Mouse (Mus musculus) kidney, embryonic 14.5 days (tissue): ENCODE data around the gene C330021F23Rik. TPM values are rescaled to one million over a fixed set of nuclear protein-coding genes. Genes with fewer than 3 reads are reported as not detected.

Experiments
- ATAC-seq: fragments of 200-750 bp; cut with Nextera tagmentation; 2 replicates; pipeline ENCODE4 v1.8.0; 2017; ENCODE audit warnings: moderate number of reproducible peaks, mild to moderate bottlenecking, moderate TSS enrichment, moderate library complexity; ENCODE audit not compliant: low FRiP score, low TSS enrichment
- H3K27ac ChIP-seq: fragments of 300-500 bp; sonication (generic); 2 replicates; pipeline ENCODE4 v1.5.1; 2014; ENCODE audit warnings: low read depth, mild to moderate bottlenecking, low read length, moderate library complexity, mixed read lengths
- H3K27me3 ChIP-seq: fragments of 300-500 bp; sonication (generic); 2 replicates; pipeline ENCODE4 v1.6.1; 2014; ENCODE audit warnings: mild to moderate bottlenecking, low read length; ENCODE audit not compliant: control insufficient read depth, insufficient read depth
- H3K36me3 ChIP-seq: fragments of 300-500 bp; sonication (generic); 2 replicates; pipeline ENCODE4 v1.6.1; 2014; ENCODE audit warnings: low read length, mixed read lengths; ENCODE audit not compliant: control insufficient read depth, insufficient read depth
- H3K4me1 ChIP-seq: fragments of 300-500 bp; sonication (generic); 2 replicates; pipeline ENCODE4 v1.6.1; 2014; ENCODE audit warnings: low read length, mixed read lengths; ENCODE audit not compliant: control insufficient read depth, insufficient read depth
- H3K4me2 ChIP-seq: fragments of 300-500 bp; sonication (generic); replicated peaks from 2 replicates; pipeline ENCODE4 v1.6.1; 2014; ENCODE audit warnings: low read depth, mild to moderate bottlenecking, low read length
- H3K4me3 ChIP-seq: fragments of 300-500 bp; sonication (generic); 2 replicates; pipeline ENCODE4 v1.5.1; 2014; ENCODE audit warnings: mild to moderate bottlenecking, low read length
- H3K9ac ChIP-seq: fragments of 300-500 bp; sonication (generic); 2 replicates; pipeline ENCODE4 v1.6.1; 2014; ENCODE audit warnings: low read depth, mild to moderate bottlenecking, low read length, moderate library complexity
- H3K9me3 ChIP-seq: fragments of 300-500 bp; sonication (generic); 2 replicates; pipeline ENCODE4 v1.6.1; 2016; ENCODE audit warnings: low read length; ENCODE audit not compliant: control insufficient read depth
- WGBS: fragments of 180-500 bp; shearing (Covaris S2); extraction: QIAGEN DNeasy Blood & Tissue Kit; methylation state at CpG from one replicate; pipeline ENCODE4 v1.1.7; 2014; 5-methylcytosine and 5-hydroxymethylcytosine counted together
- polyA plus RNA-seq: library from polyadenylated mRNA; unstranded; fragments of >200 nt; fragmentation: Nextera tagmentation; extraction: Ambion mirVana; gene quantifications from 2 replicates; pipeline ENCODE4 v1.2.1, GENCODE M21; 2014

C330021F23Rik gene
- 6.9 and 11.2 TPM in 2 replicates for polyA plus RNA-seq

DNA sequence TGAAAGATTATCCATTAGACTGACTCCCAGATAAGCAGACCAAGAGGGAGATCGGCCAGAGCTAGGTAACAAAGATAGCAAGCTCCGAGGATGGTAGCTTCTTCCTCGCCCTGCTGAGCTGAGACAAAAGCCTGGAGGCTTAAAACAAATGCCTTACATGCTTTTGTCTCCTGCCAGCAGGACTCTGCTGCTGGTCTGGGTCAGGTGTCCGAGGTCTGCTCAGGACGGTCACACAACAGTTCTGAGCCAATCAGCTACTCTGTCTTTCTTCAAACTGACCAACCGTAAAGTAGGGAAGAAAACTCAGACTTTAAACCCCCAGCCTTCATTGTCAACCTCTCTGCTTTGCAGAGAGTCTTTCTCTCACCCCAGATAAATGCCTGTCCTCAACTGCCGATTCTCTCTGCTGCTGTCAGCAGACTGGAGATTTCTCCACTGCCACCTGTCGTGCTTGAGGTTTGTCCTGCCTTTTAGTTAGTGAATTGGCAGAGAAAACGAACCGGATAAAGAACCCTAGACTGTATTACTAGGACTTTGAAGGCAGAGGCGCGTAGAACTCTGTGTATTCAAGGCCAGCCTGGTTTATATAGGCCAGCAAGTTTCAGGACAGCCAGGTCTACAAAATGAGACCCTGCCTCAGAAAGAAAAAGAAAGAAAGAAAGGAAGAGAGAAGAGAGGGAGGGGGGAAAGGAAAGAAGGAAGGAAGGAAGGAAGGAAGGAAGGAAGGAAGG is at the start of gene C330021F23Rik:
Gene C330021F23Rik, plus strand, starts transcription at position 350 of the 731 bp plus-strand sequence.
- WGBS: 2% methylated on average over 12 of the region's 12 CpGs
- Histone ChIP-seq H3K9me3 (no peaks in the 10 kb centered on the region), H3K4me1 (peaks cover 5% of the 10 kb centered on the region; the same call in 1 of the 2 replicates), H3K36me3 (no peaks in the 10 kb centered on the region), H3K9ac (peak within 1 kb of the TSS; percentile 57), H3K4me2 (peak within 1 kb of the TSS; percentile 51), H3K4me3 (peak within 1 kb of the TSS; percentile 32), H3K27ac (peak within 1 kb of the TSS; percentile 84), H3K27me3 (no peaks in the 10 kb centered on the region)
- ATAC-seq: peak; percentile 92

DNA sequence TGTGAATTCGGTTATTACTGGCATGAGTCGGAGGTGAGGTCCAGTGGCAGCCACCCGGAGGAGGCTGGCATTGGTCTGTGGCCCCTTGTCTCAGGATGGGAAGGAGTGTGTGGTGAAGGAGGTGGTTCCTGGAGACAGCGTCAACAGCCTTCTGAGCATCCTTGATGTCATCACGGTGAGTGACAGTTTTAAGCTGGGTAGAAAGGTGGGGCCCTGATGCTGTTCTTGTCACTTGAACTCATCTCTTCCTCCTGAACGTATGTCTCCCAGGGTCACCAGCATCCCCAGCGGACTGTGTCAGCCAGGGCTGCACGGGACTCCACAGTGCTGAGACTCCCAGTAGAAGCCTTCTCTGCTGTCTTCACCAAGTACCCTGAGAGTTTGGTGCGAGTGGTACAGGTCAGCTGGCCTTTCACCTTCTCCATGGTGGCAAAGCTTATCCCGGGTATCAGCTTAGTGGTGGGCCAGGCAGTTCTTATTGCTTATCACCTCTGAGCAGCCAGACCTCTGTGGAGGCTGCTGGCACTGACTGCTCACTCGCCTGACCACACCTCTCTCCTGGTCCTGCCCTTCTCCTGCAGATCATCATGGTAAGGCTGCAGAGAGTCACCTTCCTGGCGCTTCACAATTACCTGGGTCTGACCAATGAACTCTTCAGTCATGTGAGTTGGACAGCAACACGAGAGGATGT is 45.6 kb upstream of the C330021F23Rik start:
- no peaks in the 10 kb centered on the region for H3K27me3 ChIP-seq
- no peak overlapping the region for H3K27ac ChIP-seq
- no peak overlapping the region for H3K4me2 ChIP-seq
- H3K9me3 ChIP-seq: no peaks in the 10 kb centered on the region
- 0 out of 2 replicates have a peak, but pooled peaks cover 4% of the 10 kb centered on the region for H3K4me1 ChIP-seq
- H3K36me3 ChIP-seq: peaks cover 41% of the 10 kb centered on the region
- no peak for ATAC-seq
- 88% methylated on average over 13 of the region's 13 CpGs for WGBS
- H3K4me3 ChIP-seq: no peak overlapping the region
- H3K9ac ChIP-seq: no peak overlapping the region

GRCm38 (mm10) chr8:3530816-3531215 is 37.0 kb upstream of the C330021F23Rik start:
- H3K36me3 ChIP-seq: peaks cover 33% of the 10 kb centered on the region
- WGBS: 97% methylated on average over 5 of the region's 5 CpGs
- ATAC-seq: no peak
- no peaks in the 10 kb centered on the region for H3K27me3 ChIP-seq
- H3K4me1 ChIP-seq: no peaks in the 10 kb centered on the region
- H3K9ac ChIP-seq: no peak overlapping the region
- H3K4me2 ChIP-seq: no peak overlapping the region
- no peak overlapping the region for H3K27ac ChIP-seq
- H3K9me3 ChIP-seq: no peaks in the 10 kb centered on the region
- no peak overlapping the region for H3K4me3 ChIP-seq

DNA sequence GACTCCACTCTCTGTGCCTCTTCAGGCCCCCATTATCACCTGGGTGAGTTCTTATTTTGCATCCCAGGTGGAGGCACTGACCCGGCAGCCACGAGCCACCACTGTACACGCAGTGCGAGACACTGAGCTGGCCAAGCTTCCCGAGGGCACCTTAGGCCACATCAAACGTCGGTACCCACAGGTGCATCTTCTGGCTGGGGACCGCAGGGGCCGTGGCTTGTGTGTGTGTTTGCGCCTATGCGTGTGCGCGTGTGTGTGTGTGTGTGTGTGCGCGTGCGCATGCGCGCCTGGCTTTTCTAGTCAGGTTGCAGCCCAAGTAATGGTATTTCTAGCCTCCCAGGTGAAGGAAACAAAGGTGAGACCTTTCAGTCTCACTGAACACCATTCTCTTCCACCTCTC is 35.9 kb upstream of the C330021F23Rik start:
- H3K9me3 ChIP-seq: no peaks in the 10 kb centered on the region
- no peak overlapping the region for H3K4me3 ChIP-seq
- no peaks in the 10 kb centered on the region for H3K27me3 ChIP-seq
- no peak overlapping the region for H3K9ac ChIP-seq
- H3K4me2 ChIP-seq: no peak overlapping the region
- no peak for ATAC-seq
- no peaks in the 10 kb centered on the region for H3K4me1 ChIP-seq
- WGBS: 95% methylated on average over 18 of the region's 18 CpGs
- H3K36me3 ChIP-seq: peaks cover 29% of the 10 kb centered on the region
- H3K27ac ChIP-seq: no peak overlapping the region

- Histone ChIP-seq H3K9ac (no peak overlapping the region), H3K27ac (no peak overlapping the region), H3K4me3 (no peak overlapping the region), H3K4me2 (no peak overlapping the region), H3K27me3 (no peaks in the 10 kb centered on the region), H3K9me3 (no peaks in the 10 kb centered on the region), H3K36me3 (peaks cover 48% of the 10 kb centered on the region), H3K4me1 (no peaks in the 10 kb centered on the region)
- ATAC-seq: 0 out of 2 replicates have a peak, but pooled peaks have one; percentile 24
- WGBS: 64% methylated on average over 15 of the region's 15 CpGs
These were observed 31.5 kb upstream of the C330021F23Rik start for GRCm38 (mm10) chr8:3536053-3536841.

GRCm38 (mm10) chr8:3536940-3537339 is 30.9 kb upstream of the C330021F23Rik start:
- no peak overlapping the region for H3K27ac ChIP-seq
- no peaks in the 10 kb centered on the region for H3K9me3 ChIP-seq
- H3K27me3 ChIP-seq: no peaks in the 10 kb centered on the region
- no peaks in the 10 kb centered on the region for H3K4me1 ChIP-seq
- no peak for ATAC-seq
- H3K4me2 ChIP-seq: no peak overlapping the region
- peaks cover 46% of the 10 kb centered on the region for H3K36me3 ChIP-seq
- H3K4me3 ChIP-seq: no peak overlapping the region
- 93% methylated on average over 9 of the region's 9 CpGs for WGBS
- no peak overlapping the region for H3K9ac ChIP-seq

- no peak for ATAC-seq
- Histone ChIP-seq H3K4me2 (no peak overlapping the region), H3K27me3 (no peaks in the 10 kb centered on the region), H3K4me1 (no peaks in the 10 kb centered on the region), H3K27ac (no peak overlapping the region), H3K4me3 (no peak overlapping the region), H3K9me3 (no peaks in the 10 kb centered on the region), H3K9ac (no peak overlapping the region), H3K36me3 (peaks cover 42% of the 10 kb centered on the region)
- 83% methylated on average over 26 of the region's 26 CpGs for WGBS
These were observed 30.1 kb upstream of the C330021F23Rik start for GRCm38 (mm10) chr8:3537666-3538065.

DNA sequence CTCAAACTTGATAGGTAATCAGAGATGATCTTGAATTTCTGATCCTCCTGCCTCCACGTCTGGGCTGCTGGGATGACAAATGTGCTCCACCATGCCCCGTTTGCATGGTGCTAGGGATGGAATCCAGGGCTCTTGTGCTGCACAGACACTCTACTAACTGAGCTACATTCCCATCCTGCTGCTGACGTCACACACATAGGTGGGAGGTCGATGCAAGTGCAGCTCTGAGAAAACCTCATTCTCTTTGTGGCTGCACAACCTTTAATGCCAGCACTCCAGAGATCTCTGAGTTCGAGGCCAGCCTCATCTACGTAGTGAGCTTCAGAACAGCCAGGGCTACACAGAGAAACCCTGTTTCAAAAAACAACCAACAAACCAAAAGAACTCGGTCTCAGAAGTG is 28.6 kb upstream of the C330021F23Rik start:
- WGBS: 89% methylated on average over 7 of the region's 7 CpGs
- peaks cover 50% of the 10 kb centered on the region for H3K36me3 ChIP-seq
- no peak for ATAC-seq

More for the DNA sequence above, 28.6 kb upstream of the C330021F23Rik start:
- Histone ChIP-seq H3K27ac (no peak overlapping the region), H3K27me3 (no peaks in the 10 kb centered on the region), H3K9ac (no peak overlapping the region), H3K4me3 (no peak overlapping the region), H3K4me2 (no peak overlapping the region), H3K4me1 (no peaks in the 10 kb centered on the region), H3K9me3 (no peaks in the 10 kb centered on the region)
